Mouse (Mus musculus): ENCODE data around the gene Trmt44. TPM values are rescaled to one million over a fixed set of nuclear protein-coding genes. Genes with fewer than 3 reads are reported as not detected.

The Trmt44 gene
- total RNA-seq (2023): 6.2 and 6.3 TPM in 2 replicates

GRCm38 (mm10) chr5:35574653-35575599, at the start of gene Trmt44:
Gene Trmt44 (minus strand): TSS chr5:35575070.

GRCm38 (mm10) chr5:35582445-35583220, 7.8 kb upstream of the Trmt44 start, which contains the start of gene Acox3:
Gene Acox3 (plus strand): TSS chr5:35583040.

GRCm38 (mm10) chr5:35525469-35526123, 49.3 kb downstream of the Trmt44 start, which contains the start of gene Cpz:
Gene Cpz (minus strand): TSS chr5:35525698.

Other genes starting within 250 kb of the Trmt44 start
- gene Hmx1, start 186.0 kb downstream of the Trmt44 start, total RNA-seq (2023): not detected in 2 replicates
- 0.18 and 0.19 TPM in 2 replicates for gene Cpz, start 49.4 kb downstream of the Trmt44 start, total RNA-seq (2023)
- gene Acox3, start 8.0 kb upstream of the Trmt44 start, total RNA-seq (2023): 181 and 220 TPM in 2 replicates
- 1.1 TPM in 1 of 2 replicates, not detected in the other for gene Htra3, start 104.7 kb upstream of the Trmt44 start, total RNA-seq (2023)
- 21.4 and 35.1 TPM in 2 replicates for gene Sh3tc1, start 164.9 kb upstream of the Trmt44 start, total RNA-seq (2023)
- not detected in 2 replicates for gene Ablim2, start 182.8 kb upstream of the Trmt44 start, total RNA-seq (2023)